Mouse (Mus musculus): ENCODE results near the gene Cyp27b1. TPM values are rescaled to one million over a fixed set of nuclear protein-coding genes. Genes with fewer than 3 reads are reported as not detected.
"Not testable (repeated sequence)": the region's sequence is repeated elsewhere in the genome, so short reads cannot be mapped to it uniquely, and the experiment has no call there.

Gene Cyp27b1
- total RNA-seq, 2 experiments from 2014 or later, result 0.22 to 0.29 TPM

DNA sequence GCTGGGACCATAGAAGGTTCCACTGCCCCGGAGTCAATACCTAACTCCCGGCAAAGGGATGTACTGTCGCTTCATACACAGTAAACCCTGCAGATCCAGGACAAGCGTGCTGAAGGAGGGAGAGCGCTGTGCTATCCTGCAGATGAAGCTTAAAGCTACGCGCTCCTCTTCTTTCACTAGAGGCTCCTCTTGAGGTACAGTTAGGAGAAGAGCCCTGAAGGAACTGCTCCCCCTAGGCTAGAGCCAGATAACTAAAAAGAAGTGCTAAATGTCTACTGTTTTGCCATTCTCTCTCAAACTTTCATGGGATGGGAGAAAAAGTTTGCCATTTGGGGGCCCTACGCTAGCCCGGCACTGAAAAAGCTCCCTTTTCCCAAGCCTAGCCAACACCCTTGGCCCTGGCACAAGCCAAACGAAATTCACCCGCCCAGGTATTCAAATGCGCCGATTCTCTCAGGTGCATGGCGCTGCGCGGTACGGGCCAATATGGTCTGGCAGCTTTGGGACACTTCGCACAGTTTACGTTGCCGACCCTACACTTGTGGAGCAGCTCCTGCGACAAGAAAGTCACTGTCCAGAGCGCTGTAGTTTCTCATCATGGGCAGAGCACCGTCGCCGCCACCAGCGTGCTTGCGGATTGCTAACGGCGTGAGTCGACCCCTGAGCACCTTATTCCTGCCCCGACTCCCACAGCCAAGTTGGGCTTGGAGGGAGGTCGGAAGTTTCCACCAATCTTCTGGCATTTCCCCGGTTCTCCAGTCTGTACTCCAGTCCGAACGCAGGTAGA is 751 bp downstream of the Cyp27b1 start:
- intact Hi-C loops (cut with DNase I), result no loop called here
- DNase-seq, result no peak

DNA sequence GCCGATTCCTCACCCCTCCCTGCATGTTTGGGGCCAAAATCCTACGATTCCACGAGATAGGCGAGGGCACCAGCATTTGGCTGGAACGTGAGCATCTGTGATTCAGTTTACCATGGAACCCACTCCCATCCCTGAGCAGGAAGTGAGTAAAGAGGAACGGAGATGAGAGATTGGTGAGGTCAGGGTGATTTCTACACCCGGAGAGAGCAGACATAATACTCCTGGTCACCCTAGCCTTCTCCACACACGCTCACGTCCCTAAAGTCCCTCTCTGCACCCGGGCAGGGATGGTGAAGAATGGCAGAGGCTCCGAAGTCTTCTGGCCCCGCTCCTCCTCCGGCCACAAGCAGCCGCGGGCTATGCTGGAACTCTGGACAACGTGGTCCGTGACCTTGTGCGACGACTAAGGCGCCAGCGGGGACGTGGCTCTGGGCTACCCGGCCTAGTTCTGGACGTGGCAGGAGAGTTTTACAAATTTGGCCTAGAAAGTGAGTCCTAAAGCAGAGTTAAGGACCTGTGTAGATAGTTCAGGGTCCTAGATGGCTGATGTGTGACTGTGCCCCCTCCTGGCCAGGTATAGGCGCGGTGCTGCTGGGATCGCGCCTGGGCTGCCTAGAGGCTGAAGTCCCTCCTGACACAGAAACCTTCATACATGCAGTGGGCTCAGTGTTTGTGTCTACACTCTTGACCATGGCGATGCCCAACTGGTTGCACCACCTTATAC is 1.5 kb downstream of the Cyp27b1 start:
- DNase-seq, result no peak
- intact Hi-C loops (cut with DNase I), result no loop called here

DNA sequence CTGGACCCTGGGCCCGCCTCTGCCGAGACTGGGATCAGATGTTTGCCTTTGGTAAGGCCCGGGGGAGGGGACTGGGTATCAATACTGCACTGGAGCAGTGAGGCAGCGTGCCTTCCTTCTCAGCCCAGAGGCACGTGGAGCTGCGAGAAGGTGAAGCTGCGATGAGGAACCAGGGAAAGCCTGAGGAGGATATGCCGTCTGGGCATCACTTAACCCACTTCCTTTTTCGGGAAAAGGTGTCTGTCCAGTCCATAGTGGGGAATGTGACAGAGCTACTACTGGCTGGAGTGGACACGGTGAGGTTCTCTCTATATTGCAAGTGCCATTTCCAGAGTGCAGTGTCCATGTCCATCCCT is 2.0 kb downstream of the Cyp27b1 start:
- intact Hi-C loops (cut with DNase I), result no loop called here
- DNase-seq, result no peak

DNA sequence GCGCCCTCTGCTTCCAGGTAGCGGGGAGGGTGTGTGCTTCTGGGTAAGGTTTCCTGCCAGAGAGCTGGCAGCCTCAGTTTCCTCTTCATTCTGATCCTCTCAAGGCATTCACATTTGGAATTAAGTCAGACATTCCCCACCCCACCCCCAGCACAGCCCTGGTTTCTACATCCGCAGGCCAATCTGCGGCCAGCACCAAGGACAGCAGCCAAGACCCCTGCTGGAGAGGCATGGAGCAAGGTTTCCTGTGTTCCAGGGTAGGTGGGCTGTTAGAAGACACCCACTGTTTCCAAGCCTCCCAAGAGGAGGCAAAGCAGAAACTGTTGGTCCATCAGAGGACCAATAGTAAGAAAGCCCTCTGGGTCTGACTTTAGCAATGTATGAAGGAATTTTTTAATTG is 6.6 kb downstream of the Cyp27b1 start:
- intact Hi-C loops (cut with DNase I), result no loop called here
- no peak for DNase-seq

DNA sequence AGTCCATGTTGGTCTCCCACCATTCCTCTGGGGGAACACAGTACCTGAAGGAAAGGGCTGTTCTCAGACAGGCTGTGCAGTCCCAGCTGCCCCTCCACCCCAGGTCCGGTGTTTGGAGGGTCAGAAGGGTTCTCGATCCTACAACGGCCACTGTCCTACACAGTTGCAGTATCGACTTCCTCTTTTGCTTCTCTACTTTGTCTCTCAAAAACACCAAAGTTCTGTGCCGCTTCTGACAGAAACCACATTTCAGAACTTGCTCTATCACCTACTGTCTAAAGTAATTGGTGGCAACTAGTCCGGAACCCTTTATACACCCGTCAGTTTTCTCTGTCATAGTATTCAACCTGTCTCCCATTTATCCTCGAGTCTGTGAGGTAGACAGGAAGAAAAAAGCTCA is 7.4 kb downstream of the Cyp27b1 start:
- no peak for DNase-seq
- intact Hi-C loops (cut with DNase I), result no loop called here

DNA sequence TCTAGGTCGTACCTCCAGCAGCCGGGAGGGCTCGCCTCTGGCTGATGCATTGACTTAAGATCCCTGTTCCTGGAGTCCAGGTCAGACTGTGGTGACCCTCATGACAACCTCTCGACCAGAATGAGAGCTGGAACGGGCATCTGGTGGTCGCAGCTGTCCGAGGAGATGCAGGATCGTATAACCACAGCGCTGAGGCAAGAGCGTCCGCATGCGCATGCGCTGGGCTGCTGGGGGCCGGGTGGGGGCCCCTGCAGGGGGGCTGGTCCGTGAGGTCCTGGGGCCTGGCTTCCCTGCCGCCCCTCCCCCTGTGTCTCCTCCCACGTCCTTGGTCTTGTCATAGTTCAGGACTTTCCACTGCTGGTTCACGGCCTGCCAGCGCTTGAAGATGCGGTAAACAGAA is 8.4 kb downstream of the Cyp27b1 start:
- intact Hi-C loops (cut with DNase I), result no loop called here

DNA sequence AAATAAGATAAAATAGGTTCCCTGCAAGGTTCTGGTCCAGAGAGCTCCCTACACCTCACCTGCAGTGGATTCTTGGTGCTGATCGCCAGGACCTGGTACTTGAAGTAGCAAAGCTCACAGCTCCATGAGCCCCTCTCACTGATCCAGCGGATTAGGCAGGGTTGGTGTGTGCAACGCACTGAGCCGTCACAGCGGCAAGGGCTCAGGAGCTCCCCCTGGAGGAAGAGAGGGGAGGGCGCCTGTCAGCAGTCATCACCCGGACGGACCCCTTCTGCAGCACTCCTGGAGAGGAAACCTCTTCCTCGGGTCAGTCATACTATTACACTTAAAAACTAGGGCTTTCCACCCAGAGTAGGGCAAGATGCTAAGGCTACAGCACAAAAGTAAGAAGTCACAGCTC is 10.1 kb downstream of the Cyp27b1 start:
- DNase-seq, result peak; percentile 74 to 84
- intact Hi-C loops (cut with DNase I), result no loop called here

More for the DNA sequence above, 8.4 kb downstream of the Cyp27b1 start:
- no peak for DNase-seq

DNA sequence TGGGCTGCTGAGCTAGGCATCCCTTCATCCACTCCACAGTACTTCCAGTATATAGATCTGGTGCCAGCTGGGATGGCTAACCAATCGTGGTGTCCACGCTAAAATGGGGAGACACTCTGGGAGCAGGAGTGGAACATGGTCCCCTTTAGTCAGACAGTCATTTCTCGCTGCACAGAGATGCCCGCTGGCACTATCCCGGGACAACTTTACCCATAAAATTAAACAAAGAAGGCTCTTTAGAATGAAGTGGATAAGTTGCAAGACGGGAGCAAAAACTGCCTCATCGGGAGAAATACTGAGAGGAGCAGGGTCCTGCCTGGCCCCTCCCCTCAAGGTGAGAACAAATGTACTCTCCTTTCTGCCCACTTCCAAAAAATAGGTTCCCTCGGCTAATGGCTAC is 10.7 kb downstream of the Cyp27b1 start:
- intact Hi-C loops (cut with DNase I), result no loop called here
- DNase-seq, result no peak

DNA sequence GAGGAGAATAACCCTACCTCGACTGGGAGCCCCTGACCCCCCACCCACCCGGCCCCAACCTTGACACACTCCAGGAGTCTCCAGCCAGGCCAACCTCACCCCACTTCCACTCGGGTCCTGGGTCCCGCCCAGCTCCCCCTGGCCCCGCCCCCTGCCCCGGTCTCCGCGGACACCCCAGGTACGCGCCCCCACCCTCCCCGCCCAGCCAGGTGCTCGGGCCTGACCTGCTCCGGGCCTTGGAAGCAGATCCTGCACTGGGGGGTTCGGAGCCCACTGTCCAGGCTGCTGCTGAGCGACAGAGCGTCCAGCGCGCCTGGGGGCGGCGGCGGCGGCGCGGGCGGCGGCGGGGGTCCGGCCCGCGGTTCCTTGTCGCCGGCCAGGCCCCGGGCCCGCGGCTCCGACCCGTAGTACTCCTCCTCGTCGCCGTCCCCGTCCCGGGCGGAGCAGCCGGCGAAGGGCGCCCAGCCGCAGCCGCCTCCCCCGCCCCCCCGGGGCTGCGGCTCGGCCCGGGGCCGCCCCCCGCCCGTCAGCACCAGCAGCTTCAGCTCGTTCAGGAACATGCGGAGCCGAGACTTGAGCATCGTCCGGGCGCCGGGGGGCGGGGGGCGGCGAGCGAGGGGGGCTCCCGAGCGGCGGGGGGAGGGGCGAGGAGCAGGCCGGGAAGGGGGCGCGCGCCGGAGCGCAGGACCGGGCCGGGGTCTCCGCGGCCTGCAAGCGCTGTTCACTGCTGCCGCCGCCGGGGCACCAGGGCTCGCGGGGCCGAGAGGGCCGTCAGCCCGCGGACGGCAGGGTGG is 11.3 kb downstream of the Cyp27b1 start:
- intact Hi-C loops (cut with DNase I), result no loop called here

DNA sequence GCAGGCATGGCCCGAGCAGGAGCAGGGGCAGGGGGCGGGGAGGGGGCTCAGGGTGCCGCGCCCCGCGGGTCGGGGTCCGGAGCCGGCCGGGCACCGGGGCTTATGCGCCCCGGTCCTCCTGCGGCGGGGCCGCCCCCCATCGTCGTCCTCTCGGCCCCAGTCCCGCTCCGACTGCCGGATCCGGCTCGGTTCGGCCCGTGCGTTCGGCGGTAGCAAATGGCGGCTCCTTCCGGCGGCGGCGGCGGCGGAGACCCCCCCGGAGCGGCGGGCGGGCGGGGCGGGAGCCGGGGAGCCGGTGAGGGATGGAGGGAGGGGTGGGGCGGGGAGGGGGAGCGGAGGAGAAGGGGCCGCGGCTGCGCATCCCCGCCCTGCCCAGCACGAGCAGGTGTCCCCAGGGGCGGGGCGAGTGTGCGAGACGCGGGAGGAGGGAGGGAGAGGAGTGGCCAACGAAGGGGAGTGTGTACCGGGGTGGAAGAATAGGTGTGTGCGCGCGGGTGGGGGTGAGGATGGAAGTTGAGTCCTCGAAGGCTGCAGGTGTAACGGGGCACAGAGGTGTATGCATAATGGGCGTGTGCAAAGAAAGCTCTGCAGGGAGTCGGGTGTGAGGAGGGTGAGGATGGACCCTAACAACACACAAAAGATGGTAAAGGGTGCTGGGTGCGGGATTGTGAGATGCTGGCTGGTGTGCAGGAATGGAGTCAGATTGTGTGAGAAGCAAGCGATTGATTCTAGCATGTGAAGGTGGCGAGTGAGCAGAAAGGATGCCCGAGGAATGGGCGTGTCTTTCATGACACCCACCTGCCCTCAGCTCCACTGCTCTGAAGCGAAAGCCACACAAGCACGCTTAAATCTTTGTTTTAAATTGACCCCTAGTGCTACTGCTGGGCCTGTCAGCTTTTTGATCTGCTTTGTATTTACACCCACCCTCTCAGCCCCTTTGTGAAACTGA is 12.2 kb downstream of the Cyp27b1 start, which contains the start of gene March9:
Gene March9 (minus strand): TSS at position 217 of the 949 bp plus-strand sequence.
- peak in 1 of 2 experiments; percentile 51 for DNase-seq
- intact Hi-C loops (cut with DNase I), result no loop called here

More for the DNA sequence above, 11.3 kb downstream of the Cyp27b1 start:
- no peak for DNase-seq

DNA sequence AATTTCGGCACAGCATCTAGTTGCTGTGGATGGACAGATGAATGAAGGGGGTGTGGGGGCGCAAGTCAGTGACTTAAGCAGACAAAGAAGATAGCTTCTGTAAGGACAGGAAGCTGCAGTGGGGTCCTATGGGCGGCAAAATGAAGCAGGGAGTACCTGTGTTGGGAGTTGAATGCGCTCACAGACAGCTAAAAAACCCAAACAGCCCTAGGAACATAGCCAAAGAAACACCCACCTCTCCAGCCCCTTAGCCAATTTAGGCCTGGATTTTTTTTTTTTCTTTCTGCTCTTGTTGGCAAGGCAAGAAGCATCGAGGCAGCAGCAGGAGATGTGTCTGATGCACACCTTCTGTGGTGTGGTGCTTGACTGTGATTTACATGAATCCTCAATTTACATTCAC is 13.0 kb downstream of the Cyp27b1 start:
- no peak for DNase-seq
- intact Hi-C loops (cut with DNase I), result no loop called here

DNA sequence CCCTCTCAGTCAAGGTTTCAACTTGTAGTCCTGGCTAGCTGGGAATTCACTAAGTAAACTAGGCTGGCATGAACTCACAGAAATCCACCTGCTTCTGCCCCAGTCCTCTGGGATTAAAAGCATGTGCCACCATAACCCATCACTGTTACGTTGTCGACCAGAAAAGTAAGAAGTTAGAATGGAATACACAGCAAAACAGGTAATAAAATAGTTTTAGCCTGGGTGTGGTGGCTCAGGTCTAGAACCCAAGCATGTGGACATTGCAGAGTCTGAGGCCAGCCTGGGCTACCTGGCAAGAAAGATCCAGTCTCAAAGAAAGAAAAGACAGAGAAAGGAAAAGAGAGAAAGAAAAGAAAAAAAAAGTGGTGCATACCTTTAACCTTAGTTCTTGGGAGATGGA is 13.5 kb downstream of the Cyp27b1 start:
- no peak for DNase-seq
- intact Hi-C loops (cut with DNase I), result no loop called here

DNA sequence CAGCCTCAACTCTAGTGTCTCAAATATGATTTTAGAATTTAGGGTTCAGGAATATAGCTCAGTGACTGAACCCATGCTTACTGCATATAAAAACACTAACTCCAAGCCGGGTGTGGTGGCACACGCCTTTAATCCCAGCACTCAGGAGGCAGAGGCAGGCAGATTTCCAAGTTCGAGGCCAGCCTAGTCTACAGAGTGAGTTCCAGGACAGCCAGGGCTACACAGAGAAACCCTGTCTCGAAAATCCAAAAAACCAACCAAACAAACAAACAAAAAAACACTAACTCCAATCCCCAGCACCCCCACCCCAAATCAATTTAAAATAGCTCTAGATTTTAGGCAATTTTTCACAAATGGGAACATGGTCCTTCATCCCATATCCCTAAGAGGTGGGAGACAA is 14.1 kb downstream of the Cyp27b1 start:
- intact Hi-C loops (cut with DNase I); DNase-seq: not testable (repeated sequence)

DNA sequence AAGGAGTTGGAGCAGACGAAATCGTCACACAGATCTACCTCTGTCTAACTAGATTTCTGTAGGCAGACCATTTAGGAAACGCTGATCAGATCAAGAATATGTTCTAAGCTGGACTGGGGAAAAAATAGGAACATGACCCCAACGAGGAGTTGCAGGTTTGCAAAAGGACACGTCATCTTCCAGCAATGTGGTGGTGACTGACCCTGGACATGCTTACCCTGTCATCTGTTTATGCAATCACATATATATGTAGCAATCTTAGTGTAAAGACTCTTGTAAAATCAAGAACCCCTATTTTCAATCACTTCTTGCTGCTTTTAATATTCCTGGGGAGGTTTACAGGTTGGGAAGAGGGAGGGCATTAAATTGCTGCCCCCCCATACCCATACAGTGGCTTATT is 14.5 kb downstream of the Cyp27b1 start:
- intact Hi-C loops (cut with DNase I), result no loop called here

DNA sequence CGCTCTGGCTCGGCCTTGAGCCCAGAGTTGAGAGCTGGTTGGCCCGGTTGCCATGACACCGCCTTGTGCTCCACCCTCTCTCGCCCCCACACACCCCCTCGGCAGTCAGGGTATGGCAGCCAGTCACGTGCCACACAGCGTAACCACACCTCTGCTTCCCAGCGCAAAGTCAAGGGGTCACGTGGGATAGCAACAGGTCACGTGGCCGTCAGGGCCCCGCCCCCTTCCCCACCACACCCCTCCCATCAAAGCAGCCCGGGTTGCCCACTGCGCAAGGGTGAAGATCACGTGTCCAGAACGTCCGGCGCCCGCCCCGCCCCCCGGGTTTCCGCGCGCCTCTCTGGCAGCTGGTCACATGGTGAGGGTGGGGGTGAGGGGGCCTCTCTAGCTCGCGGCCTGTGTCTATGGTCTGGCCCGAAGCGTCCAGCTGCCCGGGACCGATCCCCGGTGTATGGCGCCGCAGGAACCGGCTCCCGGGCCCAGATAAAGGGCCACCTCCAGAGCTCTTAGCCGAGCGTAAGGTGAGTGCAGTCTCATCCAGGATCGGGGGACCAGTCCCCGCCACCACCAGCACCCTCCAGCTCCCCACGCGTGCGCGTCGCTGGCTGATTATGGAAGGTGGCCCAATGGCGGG is 15.3 kb downstream of the Cyp27b1 start, which contains the start of gene Cdk4:
Gene Cdk4 (plus strand): TSS at position 296 of the 634 bp plus-strand sequence.
- intact Hi-C loops (cut with DNase I), result no loop called here
- DNase-seq, result peak; percentile 98

More for the DNA sequence above, 14.5 kb downstream of the Cyp27b1 start:
- DNase-seq, result no peak

DNA sequence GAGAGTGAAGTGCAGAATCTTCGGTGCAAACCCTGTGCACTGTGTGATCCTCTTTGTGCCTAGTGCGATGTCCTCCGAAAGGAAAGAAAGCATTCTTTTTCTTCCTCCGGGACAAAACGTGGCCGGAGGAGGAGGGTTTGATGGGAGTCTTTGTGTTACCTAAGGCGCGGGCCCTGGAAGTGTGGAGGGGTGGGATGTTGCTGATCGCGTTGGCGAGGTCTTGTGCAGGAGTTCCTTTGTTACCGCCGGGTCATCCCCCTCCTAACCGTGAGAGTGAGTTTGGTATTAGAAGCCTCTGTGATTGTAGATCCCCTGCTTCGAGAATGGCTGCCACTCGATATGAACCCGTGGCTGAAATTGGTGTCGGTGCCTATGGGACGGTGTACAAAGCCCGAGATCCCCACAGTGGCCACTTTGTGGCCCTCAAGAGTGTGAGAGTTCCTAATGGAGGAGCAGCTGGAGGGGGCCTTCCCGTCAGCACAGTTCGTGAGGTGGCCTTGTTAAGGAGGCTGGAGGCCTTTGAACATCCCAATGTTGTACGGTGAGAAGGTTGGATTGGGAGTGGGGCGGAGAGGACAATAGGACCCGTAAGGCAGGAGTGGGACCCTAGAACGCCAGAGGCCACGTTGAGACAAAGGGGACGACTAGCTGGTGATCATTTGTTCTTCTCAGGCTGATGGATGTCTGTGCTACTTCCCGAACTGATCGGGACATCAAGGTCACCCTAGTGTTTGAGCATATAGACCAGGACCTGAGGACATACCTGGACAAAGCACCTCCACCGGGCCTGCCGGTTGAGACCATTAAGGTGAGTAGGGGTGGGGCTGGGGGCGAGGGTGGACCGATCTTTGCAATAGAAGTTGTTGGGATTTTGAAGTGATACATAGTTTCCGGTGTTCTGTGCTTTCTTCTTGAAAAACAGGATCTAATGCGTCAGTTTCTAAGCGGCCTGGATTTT is 16.1 kb downstream of the Cyp27b1 start:
- no peak for DNase-seq
- intact Hi-C loops (cut with DNase I), result no loop called here

DNA sequence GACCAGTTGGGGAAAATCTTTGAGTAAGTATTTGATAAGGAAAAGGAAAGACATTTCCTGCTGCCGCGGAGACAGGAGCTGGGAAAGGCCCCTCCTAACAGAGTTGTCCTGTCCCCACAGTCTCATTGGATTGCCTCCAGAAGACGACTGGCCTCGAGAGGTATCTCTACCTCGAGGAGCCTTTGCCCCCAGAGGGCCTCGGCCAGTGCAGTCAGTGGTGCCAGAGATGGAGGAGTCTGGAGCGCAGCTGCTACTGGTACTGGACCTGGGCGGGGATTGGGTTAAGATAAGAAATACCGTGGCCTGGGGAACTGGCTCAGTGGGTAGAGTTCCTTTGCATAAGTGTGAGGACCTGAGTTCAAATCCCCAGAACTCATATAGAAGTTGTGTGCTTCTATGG is 17.9 kb downstream of the Cyp27b1 start:
- no peak for DNase-seq
- intact Hi-C loops (cut with DNase I), result no loop called here

DNA sequence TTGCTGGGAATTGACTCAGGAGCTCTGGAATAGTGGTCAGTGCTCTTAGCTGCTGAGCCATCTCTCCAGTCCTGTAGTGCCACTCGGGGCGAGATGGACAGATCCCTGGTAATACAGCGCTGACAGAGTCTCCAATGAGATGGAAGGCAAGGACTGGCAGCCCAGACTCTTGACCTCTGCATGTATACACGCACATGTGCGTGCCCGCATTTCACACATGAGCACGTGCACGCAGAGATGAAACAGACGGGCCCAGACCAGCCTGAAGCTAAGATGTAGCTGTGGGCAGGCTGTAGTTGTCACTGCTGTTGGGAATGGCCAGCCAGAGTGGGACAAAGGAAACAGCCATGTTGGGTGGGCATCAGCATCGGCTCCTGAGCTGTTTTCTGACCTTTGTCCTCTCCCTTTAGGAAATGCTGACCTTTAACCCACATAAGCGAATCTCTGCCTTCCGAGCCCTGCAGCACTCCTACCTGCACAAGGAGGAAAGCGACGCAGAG is 18.5 kb downstream of the Cyp27b1 start:
- no peak for DNase-seq
- intact Hi-C loops (cut with DNase I), result no loop called here
